Mouse (Mus musculus): ENCODE results near the gene Tab3. TPM values are rescaled to one million over a fixed set of nuclear protein-coding genes. Genes with fewer than 3 reads are reported as not detected.

The Tab3 gene
- 5.0 TPM for polyA plus RNA-seq (2017; shearing (Covaris generic))

GRCm38 (mm10) chrX:85573532-85574181, at the start of gene Tab3:
TSS of gene Tab3 (plus strand) at chrX:85574022.

Other genes starting within 250 kb of the Tab3 start
- 3.5 TPM for gene Gk, start 202.8 kb downstream of the Tab3 start, polyA plus RNA-seq (2017; shearing (Covaris generic))

All from inflammation-experienced regulatory T-cells, adult 16 weeks (primary cell).